13 mouse cellular contexts compared by ENCODE assay signal in genomic region chr10:76695283-76695885, GRCm38 (mm10). TPM values are rescaled to one million over a fixed set of nuclear protein-coding genes. Genes with fewer than 3 reads are reported as not detected.
A peak's percentile ranks its signal among the peaks of the same experiment; 100 is the strongest.
DNase-seq lines count a peak whose midpoint lies in the region; ATAC-seq and TF ChIP-seq lines count a peak whose summit lies in the region.
"Had no signal": no experiment of that assay in that cellular context is flagged by ENCODE, and none has a peak within 500 bp of the region (broad histone marks: within the 10 kb centered on the region; RNA-seq: fewer than 3 reads in every experiment).

No protein-coding gene starts in this region.

- H3K27me3 ChIP-seq in heart, embryonic 13.5 days (replicated peaks), result no peaks in the 10 kb centered on the region
- no peaks in the 10 kb centered on the region for H3K27me3 ChIP-seq in kidney, embryonic 16.5 days (ENCODE audit: insufficient read depth, low read length)
- H3K27me3 ChIP-seq in testis, adult 2 months (ENCODE audit: control insufficient read depth, insufficient read depth, low read length), result no peaks in the 10 kb centered on the region
- H3K27me3 ChIP-seq: hindbrain, embryonic 13.5 days; liver, embryonic 15.5 days had no signal

- H3K9ac ChIP-seq in heart, embryonic 13.5 days, result no peak overlapping the region
- no peak overlapping the region for H3K9ac ChIP-seq in kidney, embryonic 16.5 days (replicated peaks; ENCODE audit: low read length)
- H3K9ac ChIP-seq: hindbrain, embryonic 13.5 days; liver, embryonic 15.5 days had no signal

- H3K4me1 ChIP-seq in heart, embryonic 13.5 days, result peaks cover 20% of the 10 kb centered on the region
- no peaks in the 10 kb centered on the region for H3K4me1 ChIP-seq in kidney, embryonic 16.5 days (ENCODE audit: insufficient read depth, low read length)
- H3K4me1 ChIP-seq in testis, adult 2 months (ENCODE audit: control insufficient read depth, insufficient read depth, low read length), result no peaks in the 10 kb centered on the region
- H3K4me1 ChIP-seq: forebrain, embryonic 10.5 days; hindbrain, embryonic 13.5 days; liver, embryonic 15.5 days had no signal

- TF ChIP-seq CTCF in testis, adult 2 months (IDR thresholded peaks at IDR 0.05; ENCODE audit: control insufficient read depth, insufficient read depth, insufficient replicate concordance, low read depth, low read length), result no peak

- TF ChIP-seq POLR2A in testis, adult 2 months (IDR thresholded peaks at IDR 0.05; ENCODE audit: control insufficient read depth, low read depth, low read length), result no peak

- no peaks in the 10 kb centered on the region for H3K9me3 ChIP-seq in heart, embryonic 13.5 days
- H3K9me3 ChIP-seq in kidney, embryonic 16.5 days (ENCODE audit: low read length), result no peaks in the 10 kb centered on the region
- H3K9me3 ChIP-seq: forebrain, embryonic 10.5 days; hindbrain, embryonic 13.5 days; liver, embryonic 15.5 days had no signal

- DNase-seq in heart, postnatal 4 days, result no peak
- no peak for DNase-seq in kidney, postnatal 4 days
- DNase-seq in testis, postnatal 10 days (ENCODE audit: low spot score), result no peak
- DNase-seq in embryo, embryonic 11 days, result no peak
- no peak for DNase-seq in adrenal gland, postnatal 14 days
- DNase-seq: cerebellum, postnatal 14 days; kidney, postnatal 36 days had no signal

- ATAC-seq in heart, embryonic 13.5 days (ENCODE audit: extremely low read depth, insufficient number of reproducible peaks, low FRiP score, low TSS enrichment), result no peak
- no peak; the same call in 1 of the 2 replicates for ATAC-seq in kidney, embryonic 16.5 days (ENCODE audit: low FRiP score, low TSS enrichment)

- H3K4me3 ChIP-seq in heart, embryonic 13.5 days, result no peak overlapping the region
- no peak overlapping the region for H3K4me3 ChIP-seq in kidney, embryonic 16.5 days (ENCODE audit: low read length)
- H3K4me3 ChIP-seq in testis, adult 2 months (ENCODE audit: control insufficient read depth, low read depth, low read length), result no peak overlapping the region
- H3K4me3 ChIP-seq: forebrain, embryonic 10.5 days; hindbrain, embryonic 13.5 days; liver, embryonic 15.5 days had no signal

- no peak overlapping the region; the same call in 1 of the 2 replicates for H3K4me2 ChIP-seq in heart, embryonic 13.5 days
- H3K4me2 ChIP-seq in kidney, embryonic 16.5 days (replicated peaks; ENCODE audit: low read depth, low read length), result no peak overlapping the region
- H3K4me2 ChIP-seq: hindbrain, embryonic 13.5 days; liver, embryonic 15.5 days had no signal

- H3K36me3 ChIP-seq in heart, embryonic 13.5 days, result no peaks in the 10 kb centered on the region
- H3K36me3 ChIP-seq in kidney, embryonic 16.5 days (ENCODE audit: insufficient read depth, low read length), result no peaks in the 10 kb centered on the region
- H3K36me3 ChIP-seq in testis, adult 2 months (ENCODE audit: control insufficient read depth, insufficient read depth, low read length), result no peaks in the 10 kb centered on the region
- H3K36me3 ChIP-seq: forebrain, embryonic 10.5 days; hindbrain, embryonic 13.5 days; liver, embryonic 15.5 days had no signal

- 64% methylated on average over 10 of the region's 10 CpGs for WGBS in heart, embryonic 13.5 days
- WGBS in kidney, embryonic 16.5 days, result 70% methylated on average over 10 of the region's 10 CpGs

- H3K27ac ChIP-seq in heart, embryonic 13.5 days (replicated peaks), result peak overlapping the region; percentile 81
- H3K27ac ChIP-seq in kidney, embryonic 16.5 days (ENCODE audit: low read length), result peak overlapping the region; percentile 33; the same call in 1 of the 2 replicates
- H3K27ac ChIP-seq in testis, adult 2 months (ENCODE audit: control insufficient read depth, insufficient read depth, low read depth, low read length), result peak overlapping the region; percentile 64; the same call in 1 of the 2 replicates
- H3K27ac ChIP-seq: forebrain, embryonic 10.5 days; hindbrain, embryonic 13.5 days; liver, embryonic 15.5 days had no signal

RNA-seq across cellular contexts. Expression of gene Col6a1, which starts 30.6 kb away (rescaled TPM):
- 49.6 and 55.5 TPM in 2 replicates for polyA plus RNA-seq in heart, embryonic 13.5 days (2015; fragmentation: Nextera tagmentation; extraction: Ambion mirVana)
- total RNA-seq in heart, postnatal 4 days (2021), result 100 to 1,000 TPM; 153 to 163 TPM
- 94.8 and 128 TPM in 2 replicates for polyA plus RNA-seq in kidney, embryonic 16.5 days (2015; fragmentation: Nextera tagmentation; extraction: Ambion mirVana)
- 15.4 and 21.1 TPM in 2 replicates for polyA plus RNA-seq in testis, adult 2 months (2012; rRNA removed)
- total RNA-seq in adrenal gland, postnatal 14 days (2021), result 221 and 261 TPM in 2 replicates
